ENCODE assay signal across 37 mouse cellular contexts in the genomic region with DNA sequence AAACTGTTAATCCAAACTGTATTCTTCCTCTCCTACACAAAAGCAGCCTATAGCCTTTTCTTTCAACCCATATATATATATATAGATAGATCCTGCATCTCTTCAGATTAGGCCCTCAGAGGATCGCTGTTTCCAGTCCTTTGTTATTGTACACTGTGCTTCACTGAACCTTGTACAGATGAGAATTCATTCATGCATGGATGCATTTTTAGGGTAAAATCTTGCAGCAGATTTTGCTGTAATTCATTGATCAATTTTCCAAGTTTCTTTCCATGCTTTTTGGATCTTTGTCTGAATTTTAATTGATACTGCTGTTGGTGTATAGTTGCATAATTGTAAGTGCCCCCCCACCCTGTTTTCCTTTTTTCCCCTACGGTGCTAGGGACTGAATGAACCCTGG. TPM values are rescaled to one million over a fixed set of nuclear protein-coding genes. Genes with fewer than 3 reads are reported as not detected.
"Had no signal": no experiment of that assay in that cellular context is flagged by ENCODE, and none has a peak within 500 bp of the region (broad histone marks: within the 10 kb centered on the region; RNA-seq: fewer than 3 reads in every experiment).

No protein-coding gene starts in this region.

- H3K36me3 ChIP-seq: embryonic facial prominence, embryonic 10.5 days; embryonic facial prominence, embryonic 12.5 days; embryonic facial prominence, embryonic 13.5 days; embryonic facial prominence, embryonic 15.5 days; forebrain, embryonic 10.5 days; forebrain, embryonic 12.5 days; forebrain, embryonic 15.5 days had no signal

- H3K27me3 ChIP-seq: embryonic facial prominence, embryonic 12.5 days; embryonic facial prominence, embryonic 13.5 days; embryonic facial prominence, embryonic 15.5 days; forebrain, embryonic 12.5 days; forebrain, embryonic 13.5 days; forebrain, embryonic 15.5 days had no signal

- H3K4me3 ChIP-seq: embryonic facial prominence, embryonic 10.5 days; embryonic facial prominence, embryonic 12.5 days; embryonic facial prominence, embryonic 13.5 days; embryonic facial prominence, embryonic 15.5 days; erythroblast, embryonic 14.5 days; forebrain, embryonic 10.5 days; forebrain, embryonic 12.5 days; forebrain, embryonic 13.5 days; forebrain, embryonic 15.5 days; gastrocnemius, adult 2 months had no signal

- H3K27ac ChIP-seq: embryonic facial prominence, embryonic 10.5 days; embryonic facial prominence, embryonic 12.5 days; embryonic facial prominence, embryonic 13.5 days; embryonic facial prominence, embryonic 15.5 days; forebrain, embryonic 10.5 days; forebrain, embryonic 12.5 days; forebrain, embryonic 13.5 days; forebrain, embryonic 15.5 days; gastrocnemius, adult 2 months had no signal

- DNase-seq: cerebellum, adult 18-20 months; cerebellum, adult 2 months; cerebellum, adult 8-10 months; cerebellum, adult 9-10 months; cerebellum, adult 9-11 months; cerebellum, postnatal 10 days; cerebellum, postnatal 14 days; cerebellum, postnatal 25 days; cerebellum, postnatal 36 days; embryo, embryonic 11 days; forebrain, postnatal 0 days; gastrocnemius, adult 2 months; gastrocnemius, postnatal 10 days; gastrocnemius, postnatal 14 days; gastrocnemius, postnatal 25 days; gastrocnemius, postnatal 36 days; heart, adult 11 months had no signal

- H3K4me1 ChIP-seq: embryonic facial prominence, embryonic 10.5 days; embryonic facial prominence, embryonic 12.5 days; embryonic facial prominence, embryonic 13.5 days; embryonic facial prominence, embryonic 15.5 days; forebrain, embryonic 10.5 days; forebrain, embryonic 12.5 days; forebrain, embryonic 13.5 days; forebrain, embryonic 15.5 days had no signal

RNA-seq across cellular contexts. Expression of gene Pth, which starts 56.6 kb away (rescaled TPM):
- total RNA-seq: common myeloid progenitor, adult 5-6 weeks; forebrain, postnatal 0 days; gastrocnemius, adult 18-20 months; gastrocnemius, adult 2 months; gastrocnemius, adult 8-10 months; gastrocnemius, postnatal 10 days; gastrocnemius, postnatal 14 days; gastrocnemius, postnatal 25 days; gastrocnemius, postnatal 36 days; gastrocnemius, postnatal 4 days; granulocyte monocyte progenitor cell, adult 5-6 weeks had no signal
- polyA plus RNA-seq: cerebellum, adult 2 months; cortical plate, adult 2 months; embryonic facial prominence, embryonic 10.5 days; embryonic facial prominence, embryonic 13.5 days; erythroblast, embryonic 14.5 days; forebrain, embryonic 10.5 days; forebrain, embryonic 11.5 days; forebrain, embryonic 12.5 days; forebrain, embryonic 13.5 days; forebrain, embryonic 14.5 days; forebrain, embryonic 15.5 days; forebrain, embryonic 16.5 days; forebrain, postnatal 0 days; frontal cortex, adult 2 months; gonadal fat pad, adult 2 months had no signal
